Mouse (Mus musculus): ENCODE results near the gene Csnk1d. TPM values are rescaled to one million over a fixed set of nuclear protein-coding genes. Genes with fewer than 3 reads are reported as not detected.
A peak's percentile ranks its signal among the peaks of the same experiment; 100 is the strongest.

Csnk1d gene
- polyA plus RNA-seq, 1 experiment from 2014 or later: 47.9 TPM

DNA sequence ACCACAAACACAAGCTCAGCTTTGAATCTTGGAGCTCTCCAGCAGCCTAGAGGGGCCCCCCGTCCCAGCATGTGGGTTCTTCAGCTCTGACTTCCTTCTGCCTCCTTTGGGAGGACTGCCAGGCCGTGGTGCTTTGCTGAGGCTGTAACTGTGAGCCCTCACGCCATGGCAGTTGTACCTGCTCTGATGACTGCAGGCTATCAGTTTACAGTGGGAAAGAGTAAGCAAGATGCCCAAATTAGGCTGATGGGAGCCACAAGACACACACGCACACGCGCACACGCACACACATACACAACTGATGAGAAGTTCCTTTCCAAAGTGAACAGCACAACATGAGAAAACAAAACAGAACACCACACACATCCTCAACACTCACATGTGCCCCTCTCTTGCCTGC, 28.2 kb downstream of the Csnk1d start:
- peaks cover 33% of the 10 kb centered on the region for H3K4me1 ChIP-seq (ENCODE audit: control insufficient read depth, insufficient read depth, low read length)

GRCm38 (mm10) chr11:120962050-120962771, 28.9 kb downstream of the Csnk1d start:
- Histone ChIP-seq H3K27ac (ENCODE audit: low read depth, low read length) (no peak overlapping the region), H3K9me3 (replicated peaks; ENCODE audit: control insufficient read depth, low read length) (no peaks in the 10 kb centered on the region), H3K4me3 (ENCODE audit: low read depth, low read length) (no peak overlapping the region), H3K4me1 (ENCODE audit: control insufficient read depth, insufficient read depth, low read length) (peaks cover 40% of the 10 kb centered on the region), H3K36me3 (ENCODE audit: control insufficient read depth, insufficient read depth, low read length) (peaks cover 42% of the 10 kb centered on the region), H3K4me2 (no peak overlapping the region), H3K27me3 (ENCODE audit: control insufficient read depth, insufficient read depth, low read length) (no peaks in the 10 kb centered on the region), H3K9ac (ENCODE audit: low read depth, low read length) (no peak overlapping the region)
- 84% methylated on average over 13 of the region's 13 CpGs for WGBS (ENCODE audit: insufficient replicate concordance)
- ATAC-seq (replicated peaks; ENCODE audit: insufficient number of reproducible peaks, low FRiP score, low TSS enrichment): no peak

More for the DNA sequence above, 28.2 kb downstream of the Csnk1d start:
- H3K36me3 ChIP-seq (ENCODE audit: control insufficient read depth, insufficient read depth, low read length): peaks cover 37% of the 10 kb centered on the region
- no peaks in the 10 kb centered on the region for H3K9me3 ChIP-seq (replicated peaks; ENCODE audit: control insufficient read depth, low read length)
- H3K27me3 ChIP-seq (ENCODE audit: control insufficient read depth, insufficient read depth, low read length): no peaks in the 10 kb centered on the region
- H3K27ac ChIP-seq (ENCODE audit: low read depth, low read length): no peak overlapping the region
- H3K4me2 ChIP-seq: no peak overlapping the region
- 85% methylated on average over 7 of the region's 7 CpGs for WGBS (ENCODE audit: insufficient replicate concordance)
- ATAC-seq (replicated peaks; ENCODE audit: insufficient number of reproducible peaks, low FRiP score, low TSS enrichment): no peak
- no peak overlapping the region for H3K4me3 ChIP-seq (ENCODE audit: low read depth, low read length)
- H3K9ac ChIP-seq (ENCODE audit: low read depth, low read length): no peak overlapping the region

- Histone ChIP-seq H3K9me3 (replicated peaks; ENCODE audit: control insufficient read depth, low read length) (no peaks in the 10 kb centered on the region), H3K27me3 (ENCODE audit: control insufficient read depth, insufficient read depth, low read length) (no peaks in the 10 kb centered on the region), H3K9ac (ENCODE audit: low read depth, low read length) (no peak overlapping the region), H3K27ac (ENCODE audit: low read depth, low read length) (no peak overlapping the region), H3K4me2 (no peak overlapping the region), H3K4me3 (ENCODE audit: low read depth, low read length) (no peak overlapping the region), H3K4me1 (ENCODE audit: control insufficient read depth, insufficient read depth, low read length) (peaks cover 46% of the 10 kb centered on the region), H3K36me3 (ENCODE audit: control insufficient read depth, insufficient read depth, low read length) (peaks cover 44% of the 10 kb centered on the region)
- ATAC-seq (replicated peaks; ENCODE audit: insufficient number of reproducible peaks, low FRiP score, low TSS enrichment): no peak
- 83% methylated on average over 7 of the region's 7 CpGs for WGBS (ENCODE audit: insufficient replicate concordance)
Measured at GRCm38 (mm10) chr11:120961594-120961993, 29.5 kb downstream of the Csnk1d start.

GRCm38 (mm10) chr11:120960248-120960647, 30.9 kb downstream of the Csnk1d start:
- no peak overlapping the region for H3K4me2 ChIP-seq
- no peak overlapping the region for H3K9ac ChIP-seq (ENCODE audit: low read depth, low read length)
- no peak overlapping the region for H3K27ac ChIP-seq (ENCODE audit: low read depth, low read length)
- no peaks in the 10 kb centered on the region for H3K27me3 ChIP-seq (ENCODE audit: control insufficient read depth, insufficient read depth, low read length)
- no peaks in the 10 kb centered on the region for H3K9me3 ChIP-seq (replicated peaks; ENCODE audit: control insufficient read depth, low read length)
- peaks cover 56% of the 10 kb centered on the region for H3K4me1 ChIP-seq (ENCODE audit: control insufficient read depth, insufficient read depth, low read length)
- 77% methylated on average over 1 of the region's 1 CpGs for WGBS (ENCODE audit: insufficient replicate concordance)
- H3K4me3 ChIP-seq (ENCODE audit: low read depth, low read length): no peak overlapping the region
- no peak for ATAC-seq (replicated peaks; ENCODE audit: insufficient number of reproducible peaks, low FRiP score, low TSS enrichment)
- peaks cover 48% of the 10 kb centered on the region for H3K36me3 ChIP-seq (ENCODE audit: control insufficient read depth, insufficient read depth, low read length)

GRCm38 (mm10) chr11:120959564-120959963, 31.6 kb downstream of the Csnk1d start:
- no peaks in the 10 kb centered on the region for H3K9me3 ChIP-seq (replicated peaks; ENCODE audit: control insufficient read depth, low read length)
- peaks cover 50% of the 10 kb centered on the region for H3K4me1 ChIP-seq (ENCODE audit: control insufficient read depth, insufficient read depth, low read length)
- no peak overlapping the region for H3K4me2 ChIP-seq
- H3K27me3 ChIP-seq (ENCODE audit: control insufficient read depth, insufficient read depth, low read length): no peaks in the 10 kb centered on the region
- H3K9ac ChIP-seq (ENCODE audit: low read depth, low read length): no peak overlapping the region
- peak overlapping the region; percentile 66; the same call in 1 of the 2 replicates for H3K27ac ChIP-seq (ENCODE audit: low read depth, low read length)
- no peak overlapping the region for H3K4me3 ChIP-seq (ENCODE audit: low read depth, low read length)
- WGBS (ENCODE audit: insufficient replicate concordance): 40% methylated on average over 3 of the region's 3 CpGs
- peaks cover 48% of the 10 kb centered on the region for H3K36me3 ChIP-seq (ENCODE audit: control insufficient read depth, insufficient read depth, low read length)
- no peak for ATAC-seq (replicated peaks; ENCODE audit: insufficient number of reproducible peaks, low FRiP score, low TSS enrichment)

DNA sequence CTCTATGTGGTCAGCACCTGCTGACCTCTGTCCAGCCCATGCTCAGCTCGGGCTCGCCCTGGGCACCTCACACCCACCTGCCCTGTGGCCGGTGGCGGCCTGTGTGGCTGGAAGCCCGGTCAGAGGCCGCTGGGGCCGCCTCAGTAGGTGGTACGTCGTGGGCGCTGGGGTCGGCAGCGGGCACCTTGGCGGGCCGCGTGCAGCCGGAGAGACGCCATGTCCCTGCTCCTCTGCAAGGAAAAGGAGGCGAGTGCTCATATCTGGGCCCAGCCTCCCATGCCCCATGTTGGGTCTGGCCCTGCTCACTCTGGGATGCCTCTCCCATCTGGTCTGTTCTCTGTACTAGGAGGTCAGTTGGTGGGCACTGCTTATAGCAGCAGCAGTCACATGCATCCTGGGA, 32.1 kb downstream of the Csnk1d start:
- 90% methylated on average over 17 of the region's 18 CpGs for WGBS (ENCODE audit: insufficient replicate concordance)
- H3K9ac ChIP-seq (ENCODE audit: low read depth, low read length): no peak overlapping the region

DNA sequence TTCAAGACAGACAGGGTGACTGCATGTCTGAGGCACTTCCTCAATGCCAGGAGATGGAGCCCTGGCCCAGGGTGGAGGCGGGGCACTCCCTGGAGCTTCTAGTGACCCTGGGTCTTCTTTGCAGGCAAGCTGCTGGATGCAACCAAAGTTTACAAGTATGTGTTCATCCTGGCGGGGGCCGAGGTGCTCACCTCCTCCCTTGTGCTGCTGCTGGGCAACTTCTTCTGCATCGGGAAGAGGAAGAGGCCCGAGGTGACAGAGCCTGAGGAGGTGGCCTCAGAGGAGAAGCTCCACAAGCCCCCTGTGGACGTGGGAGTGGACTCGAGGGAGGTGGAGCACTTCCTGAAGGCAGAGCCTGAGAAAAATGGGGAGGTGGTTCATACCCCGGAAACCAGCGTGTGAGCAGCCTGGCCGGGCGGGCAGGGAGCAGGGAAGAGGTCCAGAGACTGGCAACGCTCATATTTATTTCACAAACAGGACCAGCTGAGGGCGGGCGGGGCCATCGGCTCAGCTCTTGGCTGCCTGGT, 33.3 kb downstream of the Csnk1d start:
- Histone ChIP-seq H3K4me1 (ENCODE audit: control insufficient read depth, insufficient read depth, low read length) (peaks cover 50% of the 10 kb centered on the region), H3K36me3 (ENCODE audit: control insufficient read depth, insufficient read depth, low read length) (peaks cover 40% of the 10 kb centered on the region), H3K9ac (ENCODE audit: low read depth, low read length) (no peak overlapping the region; the same call in 1 of the 2 replicates), H3K27me3 (ENCODE audit: control insufficient read depth, insufficient read depth, low read length) (no peaks in the 10 kb centered on the region), H3K4me2 (no peak overlapping the region), H3K4me3 (ENCODE audit: low read depth, low read length) (no peak overlapping the region), H3K9me3 (replicated peaks; ENCODE audit: control insufficient read depth, low read length) (no peaks in the 10 kb centered on the region), H3K27ac (ENCODE audit: low read depth, low read length) (peak overlapping the region; percentile 46)
- WGBS (ENCODE audit: insufficient replicate concordance): 66% methylated on average over 15 of the region's 15 CpGs
- no peak for ATAC-seq (replicated peaks; ENCODE audit: insufficient number of reproducible peaks, low FRiP score, low TSS enrichment)

More for the DNA sequence above, 32.1 kb downstream of the Csnk1d start:
- H3K27ac ChIP-seq (ENCODE audit: low read depth, low read length): peak overlapping the region; percentile 66; the same call in 1 of the 2 replicates
- peaks cover 48% of the 10 kb centered on the region for H3K36me3 ChIP-seq (ENCODE audit: control insufficient read depth, insufficient read depth, low read length)
- no peak overlapping the region for H3K4me2 ChIP-seq
- no peaks in the 10 kb centered on the region for H3K27me3 ChIP-seq (ENCODE audit: control insufficient read depth, insufficient read depth, low read length)
- H3K4me3 ChIP-seq (ENCODE audit: low read depth, low read length): no peak overlapping the region
- H3K9me3 ChIP-seq (replicated peaks; ENCODE audit: control insufficient read depth, low read length): no peaks in the 10 kb centered on the region
- no peak for ATAC-seq (replicated peaks; ENCODE audit: insufficient number of reproducible peaks, low FRiP score, low TSS enrichment)
- peaks cover 48% of the 10 kb centered on the region for H3K4me1 ChIP-seq (ENCODE audit: control insufficient read depth, insufficient read depth, low read length)

DNA sequence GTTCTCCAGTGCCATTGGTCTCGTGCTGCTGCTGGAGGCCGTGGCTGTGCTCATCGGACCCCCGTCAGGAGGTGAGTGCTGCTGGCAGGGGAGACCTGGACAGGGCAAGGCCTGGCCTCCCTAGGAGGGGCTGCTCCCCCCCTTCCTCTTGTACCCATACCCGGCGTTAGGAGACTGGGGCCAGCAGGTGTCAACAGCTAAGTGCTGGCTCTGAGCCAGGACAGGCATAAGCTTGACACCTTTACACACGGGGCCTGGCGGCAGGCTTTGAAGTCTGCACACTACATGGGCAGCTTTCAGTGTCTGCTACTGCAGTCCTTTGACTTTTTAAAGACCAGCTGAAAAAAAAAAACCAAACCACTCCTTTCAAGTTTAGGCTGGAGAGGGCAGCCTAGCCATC, 34.1 kb downstream of the Csnk1d start:
- Histone ChIP-seq H3K4me1 (ENCODE audit: control insufficient read depth, insufficient read depth, low read length) (peaks cover 58% of the 10 kb centered on the region), H3K4me3 (ENCODE audit: low read depth, low read length) (no peak overlapping the region), H3K27me3 (ENCODE audit: control insufficient read depth, insufficient read depth, low read length) (no peaks in the 10 kb centered on the region), H3K4me2 (no peak overlapping the region), H3K9me3 (replicated peaks; ENCODE audit: control insufficient read depth, low read length) (no peaks in the 10 kb centered on the region), H3K9ac (ENCODE audit: low read depth, low read length) (no peak overlapping the region), H3K27ac (ENCODE audit: low read depth, low read length) (peak overlapping the region; percentile 12; the same call in 1 of the 2 replicates), H3K36me3 (ENCODE audit: control insufficient read depth, insufficient read depth, low read length) (peaks cover 39% of the 10 kb centered on the region)
- no peak for ATAC-seq (replicated peaks; ENCODE audit: insufficient number of reproducible peaks, low FRiP score, low TSS enrichment)
- WGBS (ENCODE audit: insufficient replicate concordance): 51% methylated on average over 8 of the region's 8 CpGs

- no peak overlapping the region for H3K9ac ChIP-seq (ENCODE audit: low read depth, low read length)
- no peak for ATAC-seq (replicated peaks; ENCODE audit: insufficient number of reproducible peaks, low FRiP score, low TSS enrichment)
- no peaks in the 10 kb centered on the region for H3K27me3 ChIP-seq (ENCODE audit: control insufficient read depth, insufficient read depth, low read length)
- H3K4me1 ChIP-seq (ENCODE audit: control insufficient read depth, insufficient read depth, low read length): peaks cover 68% of the 10 kb centered on the region
- H3K4me3 ChIP-seq (ENCODE audit: low read depth, low read length): no peak overlapping the region
- H3K4me2 ChIP-seq: no peak overlapping the region
- no peaks in the 10 kb centered on the region for H3K9me3 ChIP-seq (replicated peaks; ENCODE audit: control insufficient read depth, low read length)
- WGBS (ENCODE audit: insufficient replicate concordance): 89% methylated on average over 8 of the region's 8 CpGs
- no peak overlapping the region for H3K27ac ChIP-seq (ENCODE audit: low read depth, low read length)
- H3K36me3 ChIP-seq (ENCODE audit: control insufficient read depth, insufficient read depth, low read length): peaks cover 36% of the 10 kb centered on the region
Measured at GRCm38 (mm10) chr11:120955701-120956100, 35.4 kb downstream of the Csnk1d start.
